Mouse (Mus musculus) A20 (cell line): ENCODE results near the gene Fmo1.

Source experiments
- DNase-seq: peaks from one replicate; pipeline ENCODE4 v3.0.0-alpha.2; 2011; ENCODE audit warnings: low read depth, low spot score

The Fmo1 gene

GRCm38 (mm10) chr1:162796441-162796840 is 70.0 kb downstream of the Fmo1 start:
- no peak for DNase-seq

GRCm38 (mm10) chr1:162792306-162793044 is 73.9 kb downstream of the Fmo1 start:
- no peak for DNase-seq

DNA sequence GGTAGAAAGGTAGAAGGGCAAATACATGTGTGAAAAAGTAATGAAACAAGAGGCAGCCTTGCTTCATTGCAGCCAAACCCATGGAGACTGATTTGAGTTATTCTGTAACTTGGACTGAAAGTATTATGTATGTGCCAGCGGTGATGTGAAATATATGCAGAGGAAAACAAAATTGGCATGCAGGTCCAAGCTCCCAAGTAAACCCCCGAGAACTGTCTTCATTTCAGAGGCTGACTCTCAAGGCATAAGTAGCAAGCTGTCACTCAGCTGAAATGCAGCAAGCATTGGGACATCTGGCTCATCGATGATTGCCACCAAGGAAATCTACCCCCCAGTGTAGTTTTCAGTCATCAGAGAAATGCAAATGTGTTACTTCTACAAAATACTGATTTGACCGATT is 81.2 kb downstream of the Fmo1 start:
- DNase-seq: no peak

DNA sequence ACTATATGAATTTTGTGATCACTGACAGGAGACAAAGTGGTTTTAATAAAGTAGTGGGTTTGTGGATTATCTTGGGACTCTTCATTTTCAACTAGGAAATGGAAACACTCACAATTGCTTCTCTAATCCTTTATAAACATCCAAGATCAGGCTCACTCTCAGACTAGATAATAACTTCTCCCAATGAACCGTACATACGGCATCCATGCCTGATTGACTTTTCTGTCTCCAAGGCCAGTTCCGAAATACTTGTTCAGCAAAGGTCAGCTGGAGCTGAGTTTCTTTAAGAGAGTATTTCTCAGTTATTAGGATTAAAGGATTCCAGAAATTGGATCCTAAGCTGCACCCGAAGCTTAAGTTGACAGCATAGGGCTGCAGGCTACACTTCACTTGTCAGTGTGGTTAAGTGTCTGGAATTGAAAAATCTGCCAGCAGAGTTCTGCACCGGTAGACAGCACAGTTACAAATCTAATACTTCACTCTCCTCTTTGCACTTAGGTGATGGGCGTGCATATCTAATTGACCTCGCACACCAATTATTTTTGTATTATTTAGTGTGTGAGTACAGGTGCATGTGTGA is 82.7 kb downstream of the Fmo1 start:
- no peak for DNase-seq

GRCm38 (mm10) chr1:162781035-162781434 is 85.4 kb downstream of the Fmo1 start:
- DNase-seq: peak; percentile 12
